Mouse (Mus musculus) hindbrain, embryonic 15.5 days (tissue): ENCODE data around the gene Tbc1d2. TPM values are rescaled to one million over a fixed set of nuclear protein-coding genes. Genes with fewer than 3 reads are reported as not detected.
"Not testable (repeated sequence)": the region's sequence is repeated elsewhere in the genome, so short reads cannot be mapped to it uniquely, and the experiment has no call there.

Source experiments
- ATAC-seq: fragments of 200-750 bp; cut with Nextera tagmentation; 2 replicates; pipeline ENCODE4 v1.8.0; 2017; ENCODE audit warnings: low read depth, moderate number of reproducible peaks, moderate TSS enrichment; ENCODE audit not compliant: low FRiP score
- H3K27ac ChIP-seq: fragments of 300-500 bp; sonication (generic); replicated peaks from 2 replicates; pipeline ENCODE4 v1.5.1; 2015; ENCODE audit warnings: mild to moderate bottlenecking, inconsistent platforms
- H3K27me3 ChIP-seq: fragments of 300-500 bp; sonication (generic); 2 replicates; pipeline ENCODE4 v1.6.1; 2015; ENCODE audit warnings: control low read depth, inconsistent platforms
- H3K36me3 ChIP-seq: fragments of 300-500 bp; sonication (generic); 2 replicates; pipeline ENCODE4 v1.6.1; 2015; ENCODE audit warnings: control low read depth, inconsistent platforms
- H3K4me1 ChIP-seq: fragments of 300-500 bp; sonication (generic); replicated peaks from 2 replicates; pipeline ENCODE4 v1.6.1; 2015; ENCODE audit warnings: control low read depth, inconsistent platforms
- H3K4me2 ChIP-seq: fragments of 300-500 bp; sonication (generic); 2 replicates; pipeline ENCODE4 v1.6.1; 2015; ENCODE audit warnings: moderate library complexity, mild to moderate bottlenecking, inconsistent platforms
- H3K4me3 ChIP-seq: fragments of 300-500 bp; sonication (generic); 2 replicates; pipeline ENCODE4 v1.5.1; 2015; ENCODE audit warnings: mild to moderate bottlenecking, inconsistent platforms
- H3K9ac ChIP-seq: fragments of 300-500 bp; sonication (generic); 2 replicates; pipeline ENCODE4 v1.6.1; 2015; ENCODE audit warnings: inconsistent platforms
- H3K9me3 ChIP-seq: fragments of 300-500 bp; sonication (generic); 2 replicates; pipeline ENCODE4 v1.6.1; 2016; ENCODE audit warnings: control low read depth, inconsistent platforms
- WGBS: fragments of 180-500 bp; shearing (Covaris S2); methylation state at CpG from one replicate; pipeline ENCODE4 v1.1.7; 2015; 5-methylcytosine and 5-hydroxymethylcytosine counted together
- polyA plus RNA-seq: library from polyadenylated mRNA; unstranded; fragments of >200 nt; fragmentation: Nextera tagmentation; extraction: Ambion mirVana; gene quantifications from 2 replicates; pipeline ENCODE4 v1.2.1, GENCODE M21; 2015

The Tbc1d2 gene
- polyA plus RNA-seq, 1 experiment from 2014 or later, result 0.91 TPM

DNA sequence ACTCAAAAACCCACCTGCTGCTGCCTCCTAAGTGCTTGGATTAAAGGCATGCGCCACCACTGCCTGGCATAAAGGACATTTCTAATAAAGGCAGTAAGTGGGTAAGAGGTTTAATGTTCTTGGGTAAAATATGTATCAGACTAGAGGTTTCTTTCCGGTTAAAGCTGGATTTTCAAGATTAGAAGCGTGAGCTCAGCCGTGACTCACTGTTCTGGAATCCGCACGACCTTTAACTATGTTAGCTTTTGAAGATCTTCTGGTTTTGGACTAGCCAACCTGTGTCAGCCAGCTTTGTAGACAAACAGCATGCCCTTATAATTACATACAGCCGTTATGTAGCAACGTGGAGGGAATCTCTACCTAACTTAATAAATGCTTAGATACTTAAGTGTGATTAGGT is 10.1 kb downstream of the Tbc1d2 start:
- no peak overlapping the region for H3K4me2 ChIP-seq
- no peaks in the 10 kb centered on the region for H3K9me3 ChIP-seq
- no peaks in the 10 kb centered on the region for H3K36me3 ChIP-seq
- 90% methylated on average over 8 of the region's 8 CpGs for WGBS
- no peaks in the 10 kb centered on the region for H3K4me1 ChIP-seq
- H3K4me3 ChIP-seq, result no peak overlapping the region
- no peaks in the 10 kb centered on the region for H3K27me3 ChIP-seq
- H3K27ac ChIP-seq, result no peak overlapping the region
- no peak overlapping the region for H3K9ac ChIP-seq
- ATAC-seq, result no peak

DNA sequence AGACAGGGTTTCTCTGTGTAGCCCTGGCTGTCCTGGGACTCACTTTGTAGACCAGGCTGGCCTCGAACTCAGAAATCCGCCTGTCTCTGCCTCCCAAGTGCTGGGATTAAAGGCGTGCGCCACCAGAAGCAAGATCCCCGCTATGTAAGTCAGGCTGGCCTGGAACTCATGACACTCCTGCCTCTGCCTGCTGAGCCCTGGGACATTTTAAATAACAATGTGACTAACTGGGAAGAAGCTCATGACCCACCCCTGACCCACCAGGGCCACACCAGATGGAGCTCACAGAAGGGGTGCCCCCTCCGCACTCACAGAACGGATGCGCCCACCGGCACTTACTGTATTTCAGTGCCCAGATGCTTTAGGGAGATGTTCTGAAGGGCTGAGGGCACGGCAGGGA is 12.8 kb downstream of the Tbc1d2 start:
- WGBS, result 92% methylated on average over 10 of the region's 10 CpGs
- not testable (repeated sequence) for H3K36me3 ChIP-seq, ATAC-seq, H3K27ac ChIP-seq, H3K4me3 ChIP-seq, H3K9ac ChIP-seq, H3K27me3 ChIP-seq, H3K4me2 ChIP-seq, H3K4me1 ChIP-seq, H3K9me3 ChIP-seq

DNA sequence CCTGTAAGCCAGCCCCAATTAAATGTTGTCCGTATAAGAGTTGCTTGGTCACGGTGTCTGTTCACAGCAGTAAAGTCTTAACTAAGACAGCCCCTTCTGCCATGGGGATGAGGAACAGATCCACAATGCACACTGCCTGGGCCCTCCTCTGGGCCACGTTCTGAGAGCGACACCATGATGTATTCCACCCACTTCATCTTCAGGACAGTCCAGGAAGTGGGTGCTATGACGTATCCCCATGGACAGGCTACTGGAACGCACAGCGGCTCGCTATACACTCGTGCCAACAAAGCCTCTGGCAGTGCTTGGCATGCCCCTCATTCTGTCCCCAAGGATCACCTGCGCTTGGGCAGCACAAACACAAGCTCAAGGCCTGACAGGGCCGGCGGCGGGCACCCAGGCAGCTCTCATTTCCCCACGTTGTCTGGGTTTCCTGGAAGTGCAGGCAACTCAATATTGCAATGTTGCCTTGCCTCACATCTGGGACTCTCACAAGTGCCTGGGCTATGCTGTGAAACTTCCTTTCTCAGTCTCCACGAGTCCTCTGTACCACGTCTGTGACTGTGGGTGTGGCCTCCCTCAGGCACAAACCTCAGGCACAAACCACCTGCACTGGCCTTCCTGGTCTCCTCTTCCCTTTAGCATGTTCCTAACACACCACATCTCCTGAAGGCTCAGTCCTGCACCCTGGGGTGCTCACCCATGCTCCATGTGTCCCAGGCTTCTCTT is 14.1 kb downstream of the Tbc1d2 start:
- H3K4me3 ChIP-seq, result no peak overlapping the region
- no peak for ATAC-seq

DNA sequence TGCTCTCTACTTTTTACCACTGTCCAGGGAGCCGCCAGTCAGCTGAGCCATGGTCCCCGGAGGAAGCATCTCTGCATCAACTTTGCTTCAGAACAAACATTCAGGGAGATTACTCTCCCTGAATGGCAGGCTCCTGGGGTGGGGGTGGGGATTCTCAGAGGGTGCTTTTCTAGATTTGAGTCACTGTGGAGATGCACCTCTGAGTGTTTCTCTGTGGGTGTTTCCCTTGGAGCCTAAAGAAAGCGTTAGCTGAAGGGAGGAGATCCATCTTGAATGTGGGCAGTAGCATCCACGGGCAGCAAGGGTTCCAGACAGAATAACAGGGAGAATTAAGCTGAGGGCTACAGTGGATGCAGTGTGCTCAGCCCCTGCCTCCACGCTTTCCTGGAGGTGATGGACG is 15.1 kb downstream of the Tbc1d2 start:
- H3K9me3 ChIP-seq, result no peaks in the 10 kb centered on the region
- no peak overlapping the region for H3K4me3 ChIP-seq
- H3K27me3 ChIP-seq, result no peaks in the 10 kb centered on the region
- H3K27ac ChIP-seq, result no peak overlapping the region
- no peaks in the 10 kb centered on the region for H3K4me1 ChIP-seq
- H3K4me2 ChIP-seq, result no peak overlapping the region
- no peaks in the 10 kb centered on the region for H3K36me3 ChIP-seq
- no peak for ATAC-seq
- no peak overlapping the region for H3K9ac ChIP-seq
- WGBS, result 53% methylated on average over 6 of the region's 6 CpGs

More for the DNA sequence above, 14.1 kb downstream of the Tbc1d2 start:
- Histone ChIP-seq H3K27me3 (no peaks in the 10 kb centered on the region), H3K27ac (no peak overlapping the region), H3K4me2 (no peak overlapping the region), H3K36me3 (no peaks in the 10 kb centered on the region), H3K9ac (no peak overlapping the region), H3K4me1 (no peaks in the 10 kb centered on the region), H3K9me3 (no peaks in the 10 kb centered on the region)
- WGBS, result 87% methylated on average over 16 of the region's 16 CpGs

DNA sequence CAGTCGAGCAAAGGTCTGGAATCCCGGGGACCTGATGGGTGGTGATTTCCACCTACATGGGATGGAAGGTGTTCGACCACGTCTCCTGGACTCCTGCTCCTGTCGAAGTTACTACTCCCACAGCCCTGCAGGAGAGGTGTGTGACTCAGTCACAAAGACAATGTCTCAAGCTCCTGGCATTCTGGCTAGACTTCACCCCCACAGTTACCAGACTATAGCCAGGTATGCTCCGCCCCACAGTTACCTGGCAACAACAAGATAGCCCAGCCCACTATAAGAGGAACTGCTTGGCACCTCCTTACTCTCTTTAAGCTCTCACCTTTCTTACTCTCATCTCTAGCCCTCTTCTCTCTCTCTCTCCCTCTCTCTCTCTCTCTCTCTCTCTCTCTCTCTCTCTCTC is 16.4 kb downstream of the Tbc1d2 start:
- not testable (repeated sequence) for H3K27me3 ChIP-seq, H3K9me3 ChIP-seq, ATAC-seq, H3K4me2 ChIP-seq, H3K36me3 ChIP-seq, H3K27ac ChIP-seq, H3K4me3 ChIP-seq, H3K9ac ChIP-seq, H3K4me1 ChIP-seq
- WGBS, result 70% methylated on average over 6 of the region's 6 CpGs

DNA sequence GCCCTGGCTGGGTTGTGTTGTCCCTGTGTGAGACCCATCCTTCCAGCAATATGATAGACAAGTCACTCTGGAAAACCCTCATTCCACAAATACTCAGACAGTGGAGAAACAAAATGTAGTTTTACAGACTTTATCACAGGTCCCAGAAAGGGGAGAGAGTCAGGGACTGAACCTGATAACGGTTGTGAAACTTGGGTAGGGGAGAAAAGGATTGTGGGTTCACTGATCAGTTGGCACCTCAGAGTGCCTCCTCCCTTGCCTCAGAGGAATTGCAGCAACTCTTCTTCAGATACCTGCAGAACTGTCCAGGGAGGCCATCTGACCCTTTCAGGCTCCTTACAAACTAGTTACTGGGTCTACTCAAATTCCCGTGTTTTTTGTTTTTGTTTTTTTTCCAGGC is 17.5 kb downstream of the Tbc1d2 start:
- ATAC-seq, result no peak
- Histone ChIP-seq H3K4me2 (no peak overlapping the region), H3K9me3 (no peaks in the 10 kb centered on the region), H3K27ac (no peak overlapping the region), H3K4me3 (no peak overlapping the region), H3K9ac (no peak overlapping the region), H3K27me3 (no peaks in the 10 kb centered on the region), H3K36me3 (no peaks in the 10 kb centered on the region), H3K4me1 (peaks cover 4% of the 10 kb centered on the region; the same call in 1 of the 2 replicates)
- WGBS, result 84% methylated on average over 2 of the region's 2 CpGs

DNA sequence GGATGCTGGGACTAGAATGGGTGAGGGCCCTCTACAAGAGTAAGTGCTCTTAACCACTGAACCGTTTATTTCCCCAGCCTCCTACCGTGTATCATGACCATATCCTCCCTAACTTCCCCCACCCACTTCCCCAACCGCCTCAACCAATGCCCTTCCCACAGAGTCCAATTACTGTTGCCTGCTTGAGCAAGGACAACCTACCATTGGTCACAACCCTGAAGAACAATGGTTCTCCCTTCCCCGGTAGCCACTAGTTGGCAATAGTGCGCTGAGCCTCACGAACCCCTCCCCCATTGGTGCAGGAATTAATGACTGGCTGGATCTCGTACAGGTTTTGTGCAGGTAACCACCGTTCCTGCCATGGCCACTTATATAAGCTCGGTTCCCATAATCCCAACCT is 19.6 kb downstream of the Tbc1d2 start:
- WGBS, result 59% methylated on average over 9 of the region's 9 CpGs
- H3K4me1 ChIP-seq, result peaks cover 4% of the 10 kb centered on the region; the same call in 1 of the 2 replicates
- no peak overlapping the region for H3K9ac ChIP-seq
- no peak overlapping the region for H3K4me3 ChIP-seq
- H3K27ac ChIP-seq, result no peak overlapping the region
- no peaks in the 10 kb centered on the region for H3K27me3 ChIP-seq
- H3K4me2 ChIP-seq, result no peak overlapping the region
- H3K36me3 ChIP-seq, result no peaks in the 10 kb centered on the region
- no peak for ATAC-seq
- H3K9me3 ChIP-seq, result no peaks in the 10 kb centered on the region

DNA sequence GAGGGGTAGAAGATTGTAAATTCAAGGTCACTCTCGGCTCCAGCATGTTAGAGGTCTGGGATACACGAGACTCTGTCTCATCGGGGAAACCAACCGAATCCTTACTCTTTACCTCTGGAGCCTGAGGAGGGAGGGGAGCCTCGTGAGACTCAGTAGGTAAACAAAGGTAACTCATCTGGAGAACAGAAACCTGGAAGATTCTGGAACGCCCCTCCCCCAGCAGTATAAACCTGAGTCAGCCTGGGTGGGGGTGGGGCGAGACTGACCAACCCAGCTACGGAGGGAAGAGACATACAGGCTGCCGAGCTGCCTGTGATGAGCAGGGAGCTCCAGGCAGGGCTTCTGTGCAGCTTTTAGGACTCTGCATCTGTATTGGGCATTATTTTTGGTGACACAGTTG is 21.1 kb downstream of the Tbc1d2 start:
- no peaks in the 10 kb centered on the region for H3K27me3 ChIP-seq
- no peaks in the 10 kb centered on the region for H3K9me3 ChIP-seq
- no peak for ATAC-seq
- H3K4me3 ChIP-seq, result no peak overlapping the region
- H3K36me3 ChIP-seq, result no peaks in the 10 kb centered on the region
- H3K9ac ChIP-seq, result no peak overlapping the region
- H3K4me2 ChIP-seq, result no peak overlapping the region
- no peak overlapping the region for H3K27ac ChIP-seq
- 48% methylated on average over 9 of the region's 9 CpGs for whole genome bisulfite sequencing
- H3K4me1 ChIP-seq, result peaks cover 4% of the 10 kb centered on the region; the same call in 1 of the 2 replicates

DNA sequence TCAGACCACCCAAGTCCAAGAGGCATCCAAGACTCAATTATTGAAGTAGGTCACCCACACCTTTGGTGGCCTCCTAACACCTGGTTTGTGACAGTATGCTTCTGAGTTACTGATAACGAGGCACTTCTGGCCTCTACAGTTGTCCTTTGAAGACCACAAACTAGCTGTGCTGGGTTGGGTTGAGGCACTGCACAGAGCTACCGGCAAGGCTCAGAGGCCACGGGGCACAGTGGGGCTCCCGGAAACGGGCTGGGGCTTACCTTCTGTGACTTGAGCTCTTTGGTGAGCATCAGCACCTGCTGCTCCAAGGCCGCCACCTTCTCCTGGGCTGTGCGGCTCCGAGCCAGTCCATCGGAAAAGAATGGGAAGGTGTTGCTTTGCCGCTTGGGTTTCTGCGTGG is 21.9 kb downstream of the Tbc1d2 start:
- Histone ChIP-seq H3K9me3 (no peaks in the 10 kb centered on the region), H3K4me1 (peaks cover 4% of the 10 kb centered on the region; the same call in 1 of the 2 replicates), H3K36me3 (no peaks in the 10 kb centered on the region), H3K27me3 (no peaks in the 10 kb centered on the region), H3K27ac (no peak overlapping the region), H3K4me2 (no peak overlapping the region), H3K4me3 (no peak overlapping the region), H3K9ac (no peak overlapping the region)
- ATAC-seq, result no peak
- WGBS, result 88% methylated on average over 11 of the region's 11 CpGs

DNA sequence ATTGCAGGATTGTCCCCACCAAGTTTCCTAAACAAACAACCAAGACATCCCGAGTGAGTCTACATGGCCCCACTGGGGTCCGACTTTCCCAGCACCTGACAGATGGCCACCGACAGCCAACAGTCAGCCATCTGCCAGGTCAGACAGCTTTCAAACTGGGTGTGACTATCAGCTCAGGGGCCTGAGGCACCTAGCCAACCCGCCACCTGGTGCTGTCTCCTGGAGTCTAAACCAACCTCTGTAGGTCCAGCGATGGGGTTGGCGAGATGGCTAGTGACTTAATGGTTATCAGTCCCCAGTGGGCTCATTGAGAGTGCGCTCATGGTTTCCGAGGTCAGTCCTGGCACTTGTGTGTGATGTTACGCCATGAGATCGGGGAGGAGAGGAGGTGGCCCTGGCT is 24.9 kb downstream of the Tbc1d2 start:
- no peaks in the 10 kb centered on the region for H3K27me3 ChIP-seq
- H3K27ac ChIP-seq, result no peak overlapping the region
- H3K4me2 ChIP-seq, result no peak overlapping the region
- H3K9me3 ChIP-seq, result no peaks in the 10 kb centered on the region
- no peaks in the 10 kb centered on the region for H3K36me3 ChIP-seq
- WGBS, result 76% methylated on average over 10 of the region's 10 CpGs
- peaks cover 10% of the 10 kb centered on the region; the same call in 1 of the 2 replicates for H3K4me1 ChIP-seq
- no peak overlapping the region for H3K4me3 ChIP-seq
- H3K9ac ChIP-seq, result no peak overlapping the region
- ATAC-seq, result 0 out of 2 replicates have a peak, but pooled peaks have one; percentile 25

DNA sequence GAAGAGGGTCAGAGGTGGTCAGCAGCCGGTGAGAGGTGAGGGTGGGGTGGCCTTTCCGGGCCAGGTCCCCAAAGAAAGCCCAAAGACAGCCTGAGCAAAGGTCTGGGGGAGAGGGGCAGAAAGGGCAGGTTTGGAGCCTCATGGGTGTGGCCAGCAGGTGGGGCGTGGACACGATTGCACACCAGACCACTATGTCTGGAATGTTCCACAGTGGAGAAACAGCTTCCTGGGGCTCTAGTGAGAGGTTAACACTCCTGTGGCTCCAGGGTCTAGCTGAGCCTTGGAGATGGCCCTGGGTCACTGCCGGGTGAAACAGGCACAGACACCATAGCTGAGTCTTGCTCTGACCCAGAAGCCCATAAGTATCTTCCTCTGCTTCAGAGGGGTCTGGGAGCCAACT is 27.0 kb downstream of the Tbc1d2 start:
- no peaks in the 10 kb centered on the region for H3K9me3 ChIP-seq
- no peak overlapping the region for H3K9ac ChIP-seq
- H3K4me1 ChIP-seq, result peaks cover 8% of the 10 kb centered on the region; the same call in 1 of the 2 replicates
- no peak overlapping the region for H3K4me3 ChIP-seq
- no peaks in the 10 kb centered on the region for H3K36me3 ChIP-seq
- H3K27me3 ChIP-seq, result no peaks in the 10 kb centered on the region
- no peak overlapping the region for H3K4me2 ChIP-seq
- no peak overlapping the region for H3K27ac ChIP-seq
- WGBS, result 90% methylated on average over 5 of the region's 5 CpGs
- ATAC-seq, result no peak

DNA sequence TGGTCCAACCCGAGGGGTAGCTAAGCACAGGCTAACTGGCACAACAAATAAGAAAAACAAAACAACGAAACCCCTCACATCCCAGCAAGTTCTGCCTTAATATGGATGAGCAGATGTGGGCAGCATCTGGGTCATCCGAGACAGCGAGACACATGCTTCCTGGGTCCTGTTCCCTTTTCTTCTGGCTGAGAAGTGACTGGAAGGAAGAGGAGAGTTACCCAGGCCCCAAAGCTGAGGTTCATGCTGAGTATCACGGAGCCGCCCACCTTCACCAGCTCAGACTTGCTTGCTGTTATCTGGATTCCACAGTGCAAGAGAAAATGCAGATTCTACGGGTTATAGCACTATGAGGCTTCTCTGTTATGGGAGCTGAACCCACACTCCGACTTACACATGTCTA is 29.1 kb downstream of the Tbc1d2 start:
- no peaks in the 10 kb centered on the region for H3K36me3 ChIP-seq
- no peak for ATAC-seq
- no peak overlapping the region for H3K27ac ChIP-seq
- no peaks in the 10 kb centered on the region for H3K27me3 ChIP-seq
- no peak overlapping the region for H3K4me2 ChIP-seq
- H3K4me3 ChIP-seq, result no peak overlapping the region
- 80% methylated on average over 8 of the region's 8 CpGs for WGBS
- no peaks in the 10 kb centered on the region for H3K9me3 ChIP-seq
- H3K4me1 ChIP-seq, result peaks cover 8% of the 10 kb centered on the region; the same call in 1 of the 2 replicates
- H3K9ac ChIP-seq, result no peak overlapping the region

DNA sequence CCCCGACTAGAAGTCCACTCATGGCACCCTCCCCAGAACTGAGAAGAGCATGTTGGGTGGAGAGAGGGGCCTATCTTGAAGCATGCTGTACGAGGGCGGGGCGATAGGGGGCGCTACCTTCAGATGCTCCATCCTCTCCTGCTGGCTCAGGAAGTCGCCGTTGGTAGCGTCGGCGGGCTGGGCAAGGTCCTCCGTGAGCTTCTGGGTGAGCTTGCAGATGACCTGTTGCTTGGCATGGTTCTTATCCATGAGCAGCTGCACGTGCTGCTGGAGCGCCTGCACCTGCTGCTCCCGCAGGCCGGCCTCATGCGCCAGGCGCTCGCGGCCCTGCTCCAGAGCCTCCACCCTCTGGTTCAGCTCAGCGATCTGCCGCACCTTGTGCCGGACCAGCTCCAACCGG is 29.7 kb downstream of the Tbc1d2 start:
- no peaks in the 10 kb centered on the region for H3K27me3 ChIP-seq
- H3K4me1 ChIP-seq, result peaks cover 8% of the 10 kb centered on the region; the same call in 1 of the 2 replicates
- no peak overlapping the region for H3K27ac ChIP-seq
- peak overlapping the region; percentile 23; the same call in 1 of the 2 replicates for H3K4me2 ChIP-seq
- no peak overlapping the region for H3K4me3 ChIP-seq
- WGBS, result 13% methylated on average over 23 of the region's 23 CpGs
- H3K9ac ChIP-seq, result no peak overlapping the region
- no peak for ATAC-seq
- H3K9me3 ChIP-seq, result no peaks in the 10 kb centered on the region
- H3K36me3 ChIP-seq, result no peaks in the 10 kb centered on the region
